Mouse (Mus musculus): ENCODE results near the gene Haus8. TPM values are rescaled to one million over a fixed set of nuclear protein-coding genes. Genes with fewer than 3 reads are reported as not detected.
A peak's percentile ranks its signal among the peaks of the same experiment; 100 is the strongest.
"Not testable (repeated sequence)": the region's sequence is repeated elsewhere in the genome, so short reads cannot be mapped to it uniquely, and the experiment has no call there.

The Haus8 gene
- total and polyA plus RNA-seq, 2 experiments: 2.8 to 4.0 TPM

GRCm38 (mm10) chr8:71271630-71272029, 1.1 kb downstream of the Haus8 start:
- TF ChIP-seq CTCF (IDR thresholded peaks at IDR 0.05; ENCODE audit: low read depth, low read length) (no peak), POLR2A (IDR thresholded peaks at IDR 0.05; ENCODE audit: extremely low read depth, insufficient read depth, low read length) (no peak)

DNA sequence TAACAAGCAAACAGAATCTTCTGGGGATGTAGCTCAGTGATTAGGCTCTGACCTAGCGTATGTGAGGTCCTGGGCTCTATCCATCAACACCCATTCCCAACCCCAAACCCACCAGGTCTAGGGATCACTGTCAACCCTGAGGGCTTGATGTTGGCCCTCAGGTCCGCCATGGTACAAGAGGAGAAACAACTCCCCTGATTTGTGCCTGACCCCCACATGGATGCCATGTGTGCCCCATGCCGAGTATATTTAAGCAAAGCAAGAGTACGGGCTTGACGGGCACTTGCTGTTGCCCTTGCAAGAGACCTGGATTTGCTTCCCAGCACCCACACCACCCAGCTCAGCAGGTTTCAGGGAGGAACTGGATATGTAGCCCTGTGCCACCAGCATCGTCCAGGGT, 4.4 kb downstream of the Haus8 start:
- not testable (repeated sequence) for H3K27me3 ChIP-seq (ENCODE audit: control insufficient read depth, insufficient read depth, low read length); H3K36me3 ChIP-seq (ENCODE audit: control insufficient read depth, insufficient read depth, low read length); H3K79me2 ChIP-seq (ENCODE audit: control insufficient read depth, insufficient read depth, low read length); H3K4me3 ChIP-seq (ENCODE audit: insufficient read depth, low read depth, low read length); DNase-seq (ENCODE audit: extremely low read depth, low read depth, low spot score); H3K27ac ChIP-seq (replicated peaks; ENCODE audit: insufficient read depth, low read depth, low read length); H3K9ac ChIP-seq (ENCODE audit: low read depth, low read length); H3K4me1 ChIP-seq (ENCODE audit: control insufficient read depth, insufficient read depth, low read length)
- WGBS: 97% methylated on average over 6 of the region's 6 CpGs

More at GRCm38 (mm10) chr8:71271630-71272029, 1.1 kb downstream of the Haus8 start:
- H3K4me3 ChIP-seq (ENCODE audit: insufficient read depth, low read depth, low read length): peak overlapping the region; percentile 60; the same call in 1 of the 2 replicates
- H3K79me2 ChIP-seq (ENCODE audit: control insufficient read depth, insufficient read depth, low read length): peaks cover 29% of the 10 kb centered on the region; the same call in 1 of the 2 replicates
- H3K36me3 ChIP-seq (ENCODE audit: control insufficient read depth, insufficient read depth, low read length): no peaks in the 10 kb centered on the region
- H3K9ac ChIP-seq (ENCODE audit: low read depth, low read length): peak overlapping the region; percentile 46; the same call in 1 of the 2 replicates
- H3K27ac ChIP-seq (replicated peaks; ENCODE audit: insufficient read depth, low read depth, low read length): no peak overlapping the region
- H3K27me3 ChIP-seq (ENCODE audit: control insufficient read depth, insufficient read depth, low read length): no peaks in the 10 kb centered on the region
- DNase-seq (ENCODE audit: extremely low read depth, low read depth, low spot score): no peak
- WGBS: 29% methylated on average over 5 of the region's 5 CpGs
- peaks cover 5% of the 10 kb centered on the region; the same call in 1 of the 2 replicates for H3K4me1 ChIP-seq (ENCODE audit: control insufficient read depth, insufficient read depth, low read length)

- H3K36me3 ChIP-seq (ENCODE audit: control insufficient read depth, insufficient read depth, low read length): no peaks in the 10 kb centered on the region
- no peaks in the 10 kb centered on the region for H3K27me3 ChIP-seq (ENCODE audit: control insufficient read depth, insufficient read depth, low read length)
- no peak overlapping the region for H3K4me3 ChIP-seq (ENCODE audit: insufficient read depth, low read depth, low read length)
- 97% methylated on average over 2 of the region's 2 CpGs for WGBS
- TF ChIP-seq POLR2A (IDR thresholded peaks at IDR 0.05; ENCODE audit: extremely low read depth, insufficient read depth, low read length) (no peak), CTCF (IDR thresholded peaks at IDR 0.05; ENCODE audit: low read depth, low read length) (no peak)
- H3K79me2 ChIP-seq (ENCODE audit: control insufficient read depth, insufficient read depth, low read length): no peaks in the 10 kb centered on the region
- no peak for DNase-seq (ENCODE audit: extremely low read depth, low read depth, low spot score)
- H3K4me1 ChIP-seq (ENCODE audit: control insufficient read depth, insufficient read depth, low read length): no peaks in the 10 kb centered on the region
- no peak overlapping the region for H3K27ac ChIP-seq (replicated peaks; ENCODE audit: insufficient read depth, low read depth, low read length)
- no peak overlapping the region for H3K9ac ChIP-seq (ENCODE audit: low read depth, low read length)
Measured at GRCm38 (mm10) chr8:71267690-71268089, 5.0 kb downstream of the Haus8 start.

DNA sequence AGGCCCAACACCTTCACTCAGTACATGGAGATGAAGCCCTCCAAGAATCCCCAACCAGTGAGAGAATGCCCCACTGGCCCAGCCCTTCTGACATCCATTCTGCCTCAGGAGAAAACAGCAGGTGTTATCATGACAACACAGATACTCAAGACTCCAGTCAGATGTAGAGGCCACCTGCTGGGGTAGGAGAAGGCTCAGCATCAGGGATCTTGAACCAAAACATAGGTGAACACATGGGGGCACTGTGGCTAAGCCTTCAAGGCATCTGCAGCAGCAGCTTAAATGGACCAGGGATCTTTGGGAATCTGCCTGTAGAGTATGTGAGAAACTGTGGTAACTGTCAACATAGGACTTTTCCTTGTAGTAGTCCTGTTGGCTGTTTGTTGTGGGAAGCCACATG, 11.5 kb downstream of the Haus8 start:
- TF ChIP-seq POLR2A (IDR thresholded peaks at IDR 0.05; ENCODE audit: extremely low read depth, insufficient read depth, low read length) (no peak), CTCF (IDR thresholded peaks at IDR 0.05; ENCODE audit: low read depth, low read length) (peak; percentile 24; the same call in 1 of the 2 replicates)
- Histone ChIP-seq H3K79me2 (ENCODE audit: control insufficient read depth, insufficient read depth, low read length) (no peaks in the 10 kb centered on the region), H3K36me3 (ENCODE audit: control insufficient read depth, insufficient read depth, low read length) (no peaks in the 10 kb centered on the region), H3K27ac (replicated peaks; ENCODE audit: insufficient read depth, low read depth, low read length) (no peak overlapping the region), H3K4me3 (ENCODE audit: insufficient read depth, low read depth, low read length) (no peak overlapping the region), H3K4me1 (ENCODE audit: control insufficient read depth, insufficient read depth, low read length) (no peaks in the 10 kb centered on the region), H3K9ac (ENCODE audit: low read depth, low read length) (no peak overlapping the region), H3K27me3 (ENCODE audit: control insufficient read depth, insufficient read depth, low read length) (no peaks in the 10 kb centered on the region)
- DNase-seq (ENCODE audit: extremely low read depth, low read depth, low spot score): peak; percentile 19

DNA sequence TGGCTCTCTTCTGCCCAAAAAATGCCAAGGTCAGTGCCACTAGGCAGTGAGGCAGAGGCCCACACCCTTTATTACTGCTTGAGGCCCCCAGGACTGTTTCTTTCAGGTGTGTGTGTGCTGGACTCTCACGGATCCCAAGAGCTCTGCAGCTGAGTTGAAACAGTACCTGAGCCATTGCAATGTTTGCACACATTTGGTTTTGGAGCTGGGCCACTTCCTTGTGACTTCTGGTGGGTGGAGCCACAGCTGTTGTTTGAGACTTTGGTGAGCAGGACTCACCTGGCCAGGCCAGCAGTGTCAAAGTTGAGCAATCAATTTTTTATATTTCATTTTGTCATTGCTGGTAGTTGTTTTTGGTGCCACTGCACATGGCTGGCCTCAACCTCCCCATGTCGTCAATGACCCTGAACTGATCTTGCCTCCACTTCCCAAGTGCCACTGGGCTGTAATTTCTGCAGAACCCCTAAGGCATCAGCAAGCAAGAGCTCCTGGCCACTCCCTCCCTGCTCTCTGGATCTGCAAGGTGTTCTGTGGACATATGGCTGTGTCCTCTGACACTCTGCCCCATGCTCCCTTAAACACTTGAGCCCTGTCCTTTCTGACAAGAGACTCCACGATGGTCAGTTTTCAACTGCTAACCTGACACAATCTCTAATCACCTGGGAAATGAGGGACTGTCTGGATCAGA, 16.0 kb downstream of the Haus8 start:
- DNase-seq (ENCODE audit: extremely low read depth, low read depth, low spot score): peak; percentile 75
- Histone ChIP-seq H3K27me3 (ENCODE audit: control insufficient read depth, insufficient read depth, low read length) (no peaks in the 10 kb centered on the region), H3K4me1 (ENCODE audit: control insufficient read depth, insufficient read depth, low read length) (no peaks in the 10 kb centered on the region), H3K27ac (replicated peaks; ENCODE audit: insufficient read depth, low read depth, low read length) (no peak overlapping the region), H3K4me3 (ENCODE audit: insufficient read depth, low read depth, low read length) (no peak overlapping the region), H3K36me3 (ENCODE audit: control insufficient read depth, insufficient read depth, low read length) (no peaks in the 10 kb centered on the region), H3K79me2 (ENCODE audit: control insufficient read depth, insufficient read depth, low read length) (no peaks in the 10 kb centered on the region), H3K9ac (ENCODE audit: low read depth, low read length) (no peak overlapping the region)
- TF ChIP-seq POLR2A (IDR thresholded peaks at IDR 0.05; ENCODE audit: extremely low read depth, insufficient read depth, low read length) (no peak), CTCF (IDR thresholded peaks at IDR 0.05; ENCODE audit: low read depth, low read length) (no peak)
- WGBS: 45% methylated on average over 3 of the region's 3 CpGs

GRCm38 (mm10) chr8:71248203-71248602, 24.5 kb downstream of the Haus8 start:
- Histone ChIP-seq H3K9ac (ENCODE audit: low read depth, low read length) (no peak overlapping the region), H3K79me2 (ENCODE audit: control insufficient read depth, insufficient read depth, low read length) (no peaks in the 10 kb centered on the region), H3K4me1 (ENCODE audit: control insufficient read depth, insufficient read depth, low read length) (no peaks in the 10 kb centered on the region), H3K27ac (replicated peaks; ENCODE audit: insufficient read depth, low read depth, low read length) (no peak overlapping the region), H3K27me3 (ENCODE audit: control insufficient read depth, insufficient read depth, low read length) (no peaks in the 10 kb centered on the region), H3K4me3 (ENCODE audit: insufficient read depth, low read depth, low read length) (no peak overlapping the region), H3K36me3 (ENCODE audit: control insufficient read depth, insufficient read depth, low read length) (no peaks in the 10 kb centered on the region)
- DNase-seq (ENCODE audit: extremely low read depth, low read depth, low spot score): no peak
- 87% methylated on average over 1 of the region's 1 CpGs for WGBS
- TF ChIP-seq CTCF (IDR thresholded peaks at IDR 0.05; ENCODE audit: low read depth, low read length) (no peak), POLR2A (IDR thresholded peaks at IDR 0.05; ENCODE audit: extremely low read depth, insufficient read depth, low read length) (no peak)
